Mouse (Mus musculus): ENCODE measurements around the gene Slc12a5. TPM values are rescaled to one million over a fixed set of nuclear protein-coding genes. Genes with fewer than 3 reads are reported as not detected.

The Slc12a5 gene
- polyA plus RNA-seq (2017; shearing (Covaris generic)): 0.54 TPM

DNA sequence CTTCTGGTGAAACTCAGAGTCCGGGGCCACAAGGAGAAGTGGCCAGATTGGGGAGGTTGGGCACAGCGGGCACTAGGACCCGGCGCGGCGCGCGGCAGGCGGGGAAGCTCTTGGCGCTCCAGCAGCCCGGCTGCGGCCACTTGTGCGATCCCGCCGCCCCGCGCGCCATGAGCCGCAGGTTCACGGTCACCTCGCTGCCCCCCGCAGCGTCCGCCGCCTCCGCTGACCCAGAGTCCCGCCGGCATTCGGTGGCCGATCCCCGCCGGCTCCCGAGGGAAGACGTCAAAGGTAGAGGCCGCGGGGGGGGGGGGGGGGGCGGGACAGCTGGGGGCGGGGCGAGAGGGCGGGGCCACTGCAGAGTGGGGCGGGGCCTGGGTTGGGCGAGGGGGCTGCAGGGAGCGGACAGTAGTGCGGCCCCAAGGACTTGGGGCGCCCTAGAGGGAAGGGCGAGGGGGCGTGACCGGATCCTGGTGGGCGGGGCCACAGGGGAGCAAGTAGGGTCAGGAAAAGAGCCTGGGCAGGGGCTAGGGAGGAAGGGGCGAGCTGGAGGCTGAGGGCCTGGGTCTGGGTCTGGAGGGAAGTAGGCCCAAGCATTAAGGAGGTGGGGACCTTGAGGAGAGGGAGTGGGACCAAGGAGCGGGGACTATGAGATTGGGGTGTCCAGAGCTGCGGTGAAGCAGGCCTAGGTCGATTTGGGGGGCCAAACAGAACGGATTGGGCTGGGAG lies at the start of gene Slc12a5:
Gene Slc12a5, plus strand, starts transcription at position 87 of the 726 bp plus-strand sequence.

GRCm38 (mm10) chr2:164911086-164912048 lies 49.2 kb upstream of the Slc12a5 start, which contains the start of gene Zfp335:
Gene Zfp335, minus strand, starts transcription at chr2:164911757.

DNA sequence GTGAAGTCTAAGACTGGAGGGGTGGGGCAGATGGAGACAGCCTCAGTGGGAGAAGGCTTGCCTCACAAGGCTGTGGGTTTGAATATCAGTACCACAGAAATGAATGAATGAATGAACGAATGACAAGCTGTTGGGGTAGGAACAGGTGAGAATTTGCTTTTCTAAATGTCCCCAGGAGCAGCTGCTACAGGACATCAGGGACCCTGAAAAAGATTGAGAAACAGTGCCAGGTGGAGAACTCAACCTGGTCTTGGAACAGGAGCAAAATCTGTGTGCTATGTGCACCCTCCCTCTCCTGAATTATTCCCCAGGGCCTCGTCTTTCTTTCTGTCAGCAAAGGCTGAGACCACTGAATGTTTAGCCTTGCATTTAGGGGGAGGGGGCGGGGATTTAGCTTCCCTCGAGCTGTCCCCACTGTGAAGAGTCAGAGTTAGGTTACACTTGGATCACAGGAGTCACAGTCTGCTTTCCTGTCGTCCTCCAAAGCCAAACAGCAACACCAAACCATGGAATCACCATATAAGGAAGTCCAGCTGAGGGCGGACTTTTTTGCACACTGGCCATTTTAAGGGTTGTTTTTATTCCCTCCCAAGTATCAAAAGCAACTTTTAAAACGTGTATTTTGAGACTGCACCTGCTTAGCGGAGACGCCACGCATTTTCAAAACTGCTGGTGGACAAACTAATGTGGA lies 20.3 kb upstream of the Slc12a5 start, which contains the start of gene Mmp9:
Gene Mmp9, plus strand, starts transcription at position 641 of the 691 bp plus-strand sequence.

DNA sequence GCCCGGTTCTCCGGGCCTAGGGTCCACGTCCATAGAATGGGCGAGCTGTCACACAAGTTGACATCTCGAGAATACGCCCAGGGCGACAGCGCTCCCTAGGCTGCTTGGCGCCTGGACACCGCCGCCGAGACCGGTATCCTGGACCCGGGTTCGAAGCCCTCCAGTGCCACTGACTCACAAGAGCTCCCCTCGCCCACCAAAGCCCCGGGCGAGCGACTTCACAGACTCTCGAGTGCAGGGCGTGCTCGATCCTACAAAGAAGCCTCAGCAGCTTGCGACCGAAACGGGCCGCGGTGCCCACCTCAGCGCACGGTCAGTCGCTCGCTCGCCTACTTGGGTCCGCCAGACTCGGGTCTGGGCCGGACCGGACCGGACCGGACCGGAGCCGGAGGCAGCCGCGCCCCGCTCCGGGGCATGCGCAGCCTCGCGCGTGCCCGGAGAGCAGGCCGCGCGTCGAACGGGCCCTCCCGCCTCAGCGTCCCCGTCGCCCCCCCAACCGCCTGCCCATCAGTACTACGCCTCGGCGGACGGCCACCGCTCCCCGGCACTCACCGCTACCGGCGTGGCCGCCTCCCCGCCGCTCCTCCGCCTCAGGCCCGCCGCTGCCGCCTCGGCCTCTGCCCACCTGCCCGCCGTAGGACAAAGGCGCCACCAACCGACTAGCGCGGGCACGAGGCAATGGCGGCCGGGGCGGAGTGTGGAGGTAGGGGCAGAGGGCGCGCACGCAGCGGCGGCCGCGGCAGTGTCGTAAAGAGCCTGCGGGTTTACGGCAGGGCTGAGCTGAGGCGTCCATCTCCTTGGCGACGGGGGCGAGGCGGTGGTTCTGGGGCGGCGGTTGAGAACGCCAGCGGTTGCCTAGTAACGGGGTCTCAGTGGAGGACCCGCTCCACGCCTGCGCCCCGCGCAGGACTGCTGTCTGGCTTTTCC lies 73.8 kb downstream of the Slc12a5 start, which contains the start of gene Ncoa5:
Gene Ncoa5, minus strand, starts transcription at position 737 of the 927 bp plus-strand sequence.

Other genes starting within 250 kb of the Slc12a5 start
- gene Spint5, start 245.5 kb upstream of the Slc12a5 start, polyA plus RNA-seq (2017; shearing (Covaris generic)): not detected
- gene Wfdc3, start 214.9 kb upstream of the Slc12a5 start, polyA plus RNA-seq (2017; shearing (Covaris generic)): 0.31 TPM
- gene Dnttip1, start 214.8 kb upstream of the Slc12a5 start, polyA plus RNA-seq (2017; shearing (Covaris generic)): 53.3 TPM
- 0.85 TPM for gene Ube2c, start 190.9 kb upstream of the Slc12a5 start, polyA plus RNA-seq (2017; shearing (Covaris generic))
- gene Tnnc2, start 180.8 kb upstream of the Slc12a5 start, polyA plus RNA-seq (2017; shearing (Covaris generic)): not detected
- 3.2 TPM for gene Snx21, start 175.0 kb upstream of the Slc12a5 start, polyA plus RNA-seq (2017; shearing (Covaris generic))
- 27.0 TPM for gene Acot8, start 155.9 kb upstream of the Slc12a5 start, polyA plus RNA-seq (2017; shearing (Covaris generic))
- 3.1 TPM for gene Zswim3, start 155.7 kb upstream of the Slc12a5 start, polyA plus RNA-seq (2017; shearing (Covaris generic))
- 14.0 TPM for gene Zswim1, start 138.1 kb upstream of the Slc12a5 start, polyA plus RNA-seq (2017; shearing (Covaris generic))
- gene Spata25, start 132.3 kb upstream of the Slc12a5 start, polyA plus RNA-seq (2017; shearing (Covaris generic)): not detected
- gene Ctsa, start 127.9 kb upstream of the Slc12a5 start, polyA plus RNA-seq (2017; shearing (Covaris generic)): 127 TPM
- 0.77 TPM for gene Neurl2, start 127.3 kb upstream of the Slc12a5 start, polyA plus RNA-seq (2017; shearing (Covaris generic))
- 5.0 TPM for gene Pltp, start 103.1 kb upstream of the Slc12a5 start, polyA plus RNA-seq (2017; shearing (Covaris generic))
- gene Pcif1, start 81.5 kb upstream of the Slc12a5 start, polyA plus RNA-seq (2017; shearing (Covaris generic)): 133 TPM
- gene Zfp335, start 49.0 kb upstream of the Slc12a5 start, polyA plus RNA-seq (2017; shearing (Covaris generic)): 40.2 TPM
- gene Mmp9, start 20.0 kb upstream of the Slc12a5 start, polyA plus RNA-seq (2017; shearing (Covaris generic)): 3.1 TPM
- gene Ncoa5, start 74.1 kb downstream of the Slc12a5 start, polyA plus RNA-seq (2017; shearing (Covaris generic)): 36.7 TPM
- gene Cd40, start 94.8 kb downstream of the Slc12a5 start, polyA plus RNA-seq (2017; shearing (Covaris generic)): not detected
- gene 1700025C18Rik, start 129.9 kb downstream of the Slc12a5 start, polyA plus RNA-seq (2017; shearing (Covaris generic)): not detected